Mouse (Mus musculus) megakaryocyte, adult 5-6 weeks (primary cell): ENCODE data around the gene Shisa3. TPM values are rescaled to one million over a fixed set of nuclear protein-coding genes. Genes with fewer than 3 reads are reported as not detected.

Experiments used
- ATAC-seq: 2 replicates; pipeline ENCODE4 v1.8.0; 2016; ENCODE audit warnings: mild to moderate bottlenecking, inconsistent platforms; ENCODE audit not compliant: poor library complexity, severe bottlenecking
- total RNA-seq, 2 experiments: library from RNA; stranded (forward) in 1 of 2; stranded (reverse) in 1 of 2; fragments of 153-499, 151-499 nt in 1 of 2; fragments of 221-1000, 200-1000 nt in 1 of 2; gene quantifications; 2 replicates each; pipeline versions ENCODE4 v1.2.3 to v1.2.4; 2015 to 2017

Shisa3 gene
- total RNA-seq, 2 experiments from 2014 or later: not detected

GRCm38 (mm10) chr5:67673008-67673407, 65.3 kb downstream of the Shisa3 start:
- ATAC-seq: no peak

Other genes with a start within 250 kb of the Shisa3 start
- gene Bend4, start 179.6 kb upstream of the Shisa3 start, total RNA-seq (2015): 1.1 and 1.8 TPM in 2 replicates
- gene Bend4, start 179.6 kb upstream of the Shisa3 start, total RNA-seq (2017): 1.7 and 1.8 TPM in 2 replicates
- gene Atp8a1, start 239.6 kb downstream of the Shisa3 start, total RNA-seq (2015): 51.1 and 58.8 TPM in 2 replicates
- 34.1 and 35.9 TPM in 2 replicates for gene Atp8a1, start 239.6 kb downstream of the Shisa3 start, total RNA-seq (2017)